Mouse (Mus musculus) cerebellum, adult 2 months (tissue): ENCODE results near the gene Arfgef3. TPM values are rescaled to one million over a fixed set of nuclear protein-coding genes. Genes with fewer than 3 reads are reported as not detected.

ENCODE experiments used
- DNase-seq, 2 experiments: peaks; one replicate each; pipeline ENCODE4 v3.0.0; 2021
- H3K27ac ChIP-seq: fragments of 200-500 bp; 2 replicates; pipeline ENCODE4 v1.5.1; 2012; ENCODE audit warnings: low read length, control low read depth, inconsistent platforms; ENCODE audit not compliant: insufficient read depth
- H3K27me3 ChIP-seq: fragments of 200-500 bp; 2 replicates; pipeline ENCODE4 v1.6.1; 2012; ENCODE audit warnings: inconsistent platforms, mild to moderate bottlenecking, low read length, moderate library complexity; ENCODE audit not compliant: control insufficient read depth, insufficient read depth
- H3K4me1 ChIP-seq: fragments of 200-500 bp; 2 replicates; pipeline ENCODE4 v1.6.1; 2011; ENCODE audit warnings: low read length; ENCODE audit not compliant: control insufficient read depth, insufficient read depth
- H3K4me3 ChIP-seq: fragments of 200-500 bp; replicated peaks from 2 replicates; pipeline ENCODE3; 2011; ENCODE audit warnings: mild to moderate bottlenecking, low read depth, low read length, control low read depth; ENCODE audit not compliant: insufficient read depth
- CTCF ChIP-seq: fragments of 200-500 bp; IDR thresholded peaks from 2 replicates; pipeline ENCODE4 v1.5.1; 2011; ENCODE audit warnings: low read depth, mild to moderate bottlenecking, control low read depth, low read length, moderate library complexity, borderline replicate concordance; ENCODE audit not compliant: insufficient read depth
- POLR2A ChIP-seq: fragments of 200-500 bp; IDR thresholded peaks from 2 replicates; pipeline ENCODE4 v1.6.1; 2011; ENCODE audit warnings: low read length, control low read depth, borderline replicate concordance; ENCODE audit not compliant: insufficient read depth
- WGBS: fragments of 180-500 bp; shearing (Covaris S2); methylation state at CpG from one replicate; pipeline ENCODE4 v1.1.7; 2018; 5-methylcytosine and 5-hydroxymethylcytosine counted together
- polyA plus RNA-seq: library from polyadenylated mRNA; depleted of rRNA; stranded (reverse); fragments of >200 nt; gene quantifications from 2 replicates; pipeline ENCODE4 v1.2.3, GENCODE M21; 2012

Gene Arfgef3
- polyA plus RNA-seq, 1 experiment, result 22.4 TPM

DNA sequence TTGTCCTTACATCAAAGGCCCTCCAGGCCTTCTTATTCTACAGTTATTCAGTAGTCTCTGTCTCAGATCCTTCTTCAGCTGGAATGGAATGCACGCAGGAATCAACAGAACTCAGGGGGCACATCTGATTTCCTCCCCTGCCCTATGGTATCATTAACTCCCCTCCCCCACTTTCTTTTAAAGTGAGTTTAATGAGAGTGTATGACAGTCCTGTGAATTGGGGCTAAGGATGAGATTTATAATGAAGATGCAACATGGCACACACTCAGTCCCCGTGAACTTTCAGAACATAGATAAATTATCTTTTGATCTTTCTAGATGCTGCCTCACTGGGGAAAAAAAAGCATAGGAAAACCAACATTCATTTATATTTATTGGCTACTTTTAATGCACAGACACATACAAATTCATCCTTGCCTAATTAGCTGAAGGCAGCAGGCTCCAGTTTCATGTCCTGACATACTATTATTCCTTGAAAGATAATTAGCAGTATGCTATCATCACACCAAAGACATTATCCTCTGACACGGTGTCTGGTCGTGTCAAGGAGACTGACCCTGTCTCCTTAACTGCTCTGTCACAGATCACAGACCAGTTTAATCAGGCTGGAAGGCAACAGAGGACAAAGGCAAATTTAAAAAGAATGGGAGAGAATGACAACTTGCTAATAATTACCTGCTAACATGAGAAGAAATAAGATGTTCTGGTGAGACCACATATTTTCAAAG is 39.2 kb downstream of the Arfgef3 start:
- no peak for DNase-seq
- Histone ChIP-seq H3K27ac (no peak overlapping the region), H3K4me3 (no peak overlapping the region), H3K4me1 (peaks cover 18% of the 10 kb centered on the region), H3K27me3 (no peaks in the 10 kb centered on the region)
- TF ChIP-seq POLR2A, result no peak
- TF ChIP-seq CTCF, result no peak
- WGBS, result 83% methylated on average over 4 of the region's 4 CpGs

DNA sequence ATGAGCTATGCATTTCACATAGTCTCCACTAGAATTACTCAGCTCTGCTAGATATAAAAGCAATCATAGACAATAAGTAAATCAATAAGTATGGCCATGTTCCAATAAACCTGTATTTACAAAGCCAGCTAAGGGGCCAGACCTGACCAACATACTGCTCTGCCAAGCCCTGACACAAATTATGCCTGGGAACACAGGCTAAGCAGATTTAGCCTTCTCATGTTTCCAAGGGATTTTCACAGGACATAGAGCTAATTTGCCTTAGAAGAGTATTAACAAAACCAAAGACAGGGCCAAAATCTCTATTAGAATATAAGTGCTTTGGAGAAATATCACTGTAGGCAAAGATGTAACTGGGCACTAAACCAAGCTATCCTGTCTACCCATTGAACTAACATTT is 42.2 kb downstream of the Arfgef3 start:
- Histone ChIP-seq H3K27me3 (no peaks in the 10 kb centered on the region), H3K27ac (no peak overlapping the region), H3K4me3 (no peak overlapping the region), H3K4me1 (peaks cover 7% of the 10 kb centered on the region; the same call in 1 of the 2 replicates)
- DNase-seq, result peak in 1 of 2 experiments; percentile 49
- no peak for TF ChIP-seq POLR2A
- TF ChIP-seq CTCF, result no peak

DNA sequence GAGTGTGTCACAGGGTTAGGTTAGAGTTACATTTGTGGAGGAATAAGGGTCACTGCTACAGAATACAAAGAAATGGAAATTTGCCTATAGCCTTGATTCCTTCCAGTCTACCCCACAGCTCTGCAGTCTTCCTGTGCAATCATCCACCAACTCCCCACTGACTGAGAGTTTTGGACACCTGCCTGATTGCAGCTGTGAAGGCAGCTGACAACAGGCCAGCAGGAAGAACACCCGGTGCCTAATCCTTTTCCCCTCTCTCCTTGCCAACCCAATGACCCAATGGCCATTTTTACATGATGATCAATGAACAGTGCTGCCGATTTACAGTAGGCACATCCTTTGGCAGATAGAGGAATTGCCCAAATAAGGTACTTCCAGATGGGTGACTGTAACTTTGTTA is 43.6 kb downstream of the Arfgef3 start:
- no peaks in the 10 kb centered on the region for H3K27me3 ChIP-seq
- no peak overlapping the region for H3K4me3 ChIP-seq
- no peak for TF ChIP-seq POLR2A
- DNase-seq, result peak; percentile 51 to 66
- 9% methylated on average over 2 of the region's 2 CpGs for WGBS
- H3K4me1 ChIP-seq, result peaks cover 7% of the 10 kb centered on the region; the same call in 1 of the 2 replicates
- H3K27ac ChIP-seq, result no peak overlapping the region

DNA sequence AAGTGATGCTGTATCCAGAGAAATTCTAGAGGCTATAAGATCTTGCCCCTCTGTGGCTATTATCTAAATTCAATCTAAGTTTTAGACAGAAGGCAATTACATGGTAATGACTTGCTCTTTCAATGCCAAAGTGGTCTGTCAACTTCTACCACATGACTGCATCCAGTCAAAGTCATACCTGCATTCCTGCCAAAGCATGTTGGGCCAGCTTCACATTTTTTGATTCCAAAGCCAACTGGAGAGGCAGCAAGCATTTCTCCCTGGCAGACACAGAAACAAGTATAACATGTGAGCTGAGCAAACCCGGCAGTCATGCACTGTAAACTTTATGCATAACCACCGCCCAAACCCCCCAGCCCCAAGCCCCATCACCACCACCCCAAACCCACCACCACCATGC is 44.6 kb downstream of the Arfgef3 start:
- 40% methylated on average over 2 of the region's 2 CpGs for WGBS
- DNase-seq, result no peak
- no peak overlapping the region for H3K4me3 ChIP-seq
- peaks cover 7% of the 10 kb centered on the region; the same call in 1 of the 2 replicates for H3K4me1 ChIP-seq
- no peaks in the 10 kb centered on the region for H3K27me3 ChIP-seq
- no peak for TF ChIP-seq CTCF
- TF ChIP-seq POLR2A, result no peak
- no peak overlapping the region for H3K27ac ChIP-seq

DNA sequence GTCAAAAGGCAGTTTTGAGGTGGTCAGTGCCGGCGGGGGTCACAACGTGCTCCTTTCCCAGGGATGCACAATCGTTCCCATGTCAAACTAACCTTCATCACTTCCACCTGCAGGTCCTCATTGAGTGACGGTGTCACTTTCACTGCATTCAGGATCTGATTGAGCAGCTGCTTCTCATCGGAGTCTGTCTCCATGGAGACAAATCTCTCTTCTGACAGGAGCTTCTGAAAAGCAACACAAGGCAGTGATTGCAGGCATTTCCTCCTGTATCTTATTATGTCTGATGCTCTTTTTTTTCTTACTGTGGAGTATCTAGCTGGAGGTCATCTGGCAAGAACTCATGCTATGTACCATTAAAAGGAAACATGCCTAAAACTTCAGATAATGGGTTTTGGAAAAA is 47.3 kb downstream of the Arfgef3 start:
- Histone ChIP-seq H3K27me3 (no peaks in the 10 kb centered on the region), H3K4me3 (no peak overlapping the region), H3K4me1 (peaks cover 7% of the 10 kb centered on the region; the same call in 1 of the 2 replicates), H3K27ac (no peak overlapping the region)
- TF ChIP-seq POLR2A (no peak), CTCF (no peak)
- no peak for DNase-seq
- WGBS, result 57% methylated on average over 6 of the region's 6 CpGs

DNA sequence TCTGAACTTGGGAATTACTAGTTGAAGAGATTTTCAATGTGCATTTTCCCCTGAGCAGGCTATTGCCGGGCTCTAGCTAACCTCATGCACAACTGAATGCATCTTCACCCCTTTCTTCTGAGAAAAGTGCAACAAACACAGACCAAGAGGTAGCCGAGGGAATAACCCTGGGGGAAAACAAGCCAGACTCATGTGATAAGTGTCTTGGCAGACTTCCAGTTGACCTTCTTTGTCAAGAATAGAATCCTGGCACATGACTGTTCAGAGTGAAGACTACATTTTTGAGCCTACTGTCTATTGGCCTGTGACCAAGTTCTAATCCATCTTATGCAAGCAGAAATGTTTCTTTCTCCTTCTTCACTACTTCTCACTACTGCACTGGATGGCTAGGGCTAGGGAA is 55.5 kb downstream of the Arfgef3 start:
- peak in 1 of 2 experiments; percentile 71 for DNase-seq
- TF ChIP-seq CTCF (no peak), POLR2A (no peak)
- Histone ChIP-seq H3K4me1 (peaks cover 9% of the 10 kb centered on the region; the same call in 1 of the 2 replicates), H3K27ac (no peak overlapping the region), H3K4me3 (no peak overlapping the region), H3K27me3 (no peaks in the 10 kb centered on the region)
- 18% methylated on average over 2 of the region's 2 CpGs for WGBS

DNA sequence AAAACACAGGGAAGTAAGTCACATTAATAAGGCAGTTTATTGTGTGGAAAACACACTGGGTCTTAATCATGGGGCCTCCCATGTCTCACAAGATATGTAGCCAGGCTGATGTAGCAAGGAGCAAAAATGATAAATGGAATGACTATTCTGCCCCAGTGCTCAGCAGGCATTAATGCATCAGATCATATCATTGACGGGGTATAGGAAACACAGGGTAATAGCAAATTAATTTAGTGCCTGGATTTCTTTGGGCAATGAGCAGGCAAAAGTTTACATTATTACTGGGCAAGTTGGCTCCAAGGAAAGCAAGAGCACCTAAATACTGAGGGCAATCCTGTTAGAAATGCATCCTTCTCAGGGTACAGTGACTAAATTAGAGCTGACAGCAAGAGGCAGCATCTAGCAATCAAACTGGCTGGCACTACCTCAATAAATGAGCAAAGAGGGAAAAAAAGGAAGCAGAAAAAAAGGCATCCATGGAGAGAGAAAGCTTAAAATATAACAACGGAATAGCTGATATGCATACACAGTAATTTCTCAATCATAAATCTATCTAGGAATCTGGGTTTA is 62.3 kb downstream of the Arfgef3 start:
- DNase-seq, result peak in 1 of 2 experiments; percentile 36
- no peak overlapping the region for H3K4me3 ChIP-seq
- TF ChIP-seq CTCF, result no peak
- TF ChIP-seq POLR2A, result no peak
- no peaks in the 10 kb centered on the region for H3K27me3 ChIP-seq
- H3K4me1 ChIP-seq, result peaks cover 8% of the 10 kb centered on the region
- no peak overlapping the region for H3K27ac ChIP-seq
- whole genome bisulfite sequencing, result 18% methylated on average over 2 of the region's 2 CpGs
